Mouse (Mus musculus) hematopoietic stem cell, adult 5-6 weeks (primary cell): ENCODE data around the gene Serpinb7. TPM values are rescaled to one million over a fixed set of nuclear protein-coding genes. Genes with fewer than 3 reads are reported as not detected.
A peak's percentile ranks its signal among the peaks of the same experiment; 100 is the strongest.

Source experiments
- ATAC-seq, 2 experiments: fragments of 125-278 bp in 1 of 2; replicated peaks in 1 of 2; 2 replicates each; pipeline ENCODE4 v1.8.0; 2016 to 2017; ENCODE audit warnings: inconsistent platforms in 2 of 2, mild to moderate bottlenecking in 2 of 2, moderate number of reproducible peaks in 2 of 2, low read depth in 1 of 2, moderate TSS enrichment in 1 of 2; ENCODE audit not compliant: low FRiP score in 2 of 2, poor library complexity in 2 of 2, severe bottlenecking in 2 of 2, insufficient read depth in 1 of 2, low TSS enrichment in 1 of 2
- total RNA-seq: library from RNA; stranded (forward); fragments of 172-1452, 232-1000 nt; gene quantifications from 2 replicates; pipeline ENCODE4 v1.2.3, GENCODE M21; 2017

Gene Serpinb7
- total RNA-seq, 1 experiment from 2014 or later = not detected

- no peak for ATAC-seq
These were observed 45.9 kb downstream of the Serpinb7 start for GRCm38 (mm10) chr1:107445352-107445751.

- ATAC-seq = peak; percentile 81 to 83
These were observed 47.9 kb downstream of the Serpinb7 start for GRCm38 (mm10) chr1:107447228-107447931.

GRCm38 (mm10) chr1:107479909-107480308 lies 80.5 kb downstream of the Serpinb7 start:
- no peak for ATAC-seq

- peak; percentile 91 to 96 for ATAC-seq
These were observed 82.0 kb downstream of the Serpinb7 start for GRCm38 (mm10) chr1:107481452-107481851.

GRCm38 (mm10) chr1:107489577-107489976 lies 90.1 kb downstream of the Serpinb7 start:
- ATAC-seq = no peak

- peak; percentile 91 to 97 for ATAC-seq
These were observed 97.3 kb downstream of the Serpinb7 start for GRCm38 (mm10) chr1:107496789-107497188.

GRCm38 (mm10) chr1:107502025-107502424 lies 102.6 kb downstream of the Serpinb7 start:
- peak in 1 of 2 experiments; percentile 63; a peak in 1 of 4 replicates for ATAC-seq

Other genes with a start within 250 kb of the Serpinb7 start
- gene Serpinb3b, start 121.3 kb upstream of the Serpinb7 start, total RNA-seq = not detected in 2 replicates
- not detected in 2 replicates for gene Serpinb3c, start 121.3 kb upstream of the Serpinb7 start, total RNA-seq
- not detected in 2 replicates for gene Serpinb11, start 38.5 kb upstream of the Serpinb7 start, total RNA-seq
- 0.50 TPM in 1 of 2 replicates, not detected in the other for gene Serpinb2, start 111.8 kb downstream of the Serpinb7 start, total RNA-seq
- gene Serpinb8, start 190.4 kb downstream of the Serpinb7 start, total RNA-seq = 2.2 and 4.4 TPM in 2 replicates